Mouse (Mus musculus): ENCODE results near the gene Nelfcd. TPM values are rescaled to one million over a fixed set of nuclear protein-coding genes. Genes with fewer than 3 reads are reported as not detected.

Gene Nelfcd
- polyA plus RNA-seq, 1 experiment: 77.4 TPM

DNA sequence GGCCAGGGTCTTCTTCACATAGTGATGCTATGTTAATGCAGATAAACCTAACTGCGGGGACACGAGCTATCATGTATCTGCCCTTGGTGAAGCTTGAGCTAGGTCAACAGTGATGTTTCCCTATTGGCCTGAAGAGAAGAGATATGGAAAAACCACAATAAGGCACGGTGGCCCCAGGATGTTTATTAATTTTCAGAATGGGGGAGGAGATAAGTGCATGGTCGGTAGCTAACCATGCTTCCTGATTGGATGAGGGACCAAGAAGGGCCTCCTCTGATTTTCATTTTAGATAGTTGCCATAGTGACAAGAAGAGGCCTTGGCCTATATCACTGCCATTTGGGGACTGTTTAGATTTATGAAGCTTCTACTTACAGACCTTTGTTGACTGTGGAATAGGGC is 54.7 kb downstream of the Nelfcd start:
- no peak overlapping the region for H3K27ac ChIP-seq (ENCODE audit: insufficient read depth, low read length)
- H3K27me3 ChIP-seq (ENCODE audit: control insufficient read depth, insufficient read depth, low read length): no peaks in the 10 kb centered on the region
- peaks cover 2% of the 10 kb centered on the region; the same call in 1 of the 2 replicates for H3K4me1 ChIP-seq (ENCODE audit: control insufficient read depth, insufficient read depth, low read length)
- H3K4me3 ChIP-seq (replicated peaks; ENCODE audit: insufficient read depth, low read depth, low read length): no peak overlapping the region
- TF ChIP-seq POLR2A (IDR thresholded peaks at IDR 0.05; ENCODE audit: borderline replicate concordance, insufficient read depth, low read length) (no peak), CTCF (IDR thresholded peaks at IDR 0.05; ENCODE audit: borderline replicate concordance, insufficient read depth, low read depth, low read length) (no peak)
- WGBS: 91% methylated on average over 4 of the region's 4 CpGs
- DNase-seq: no peak

DNA sequence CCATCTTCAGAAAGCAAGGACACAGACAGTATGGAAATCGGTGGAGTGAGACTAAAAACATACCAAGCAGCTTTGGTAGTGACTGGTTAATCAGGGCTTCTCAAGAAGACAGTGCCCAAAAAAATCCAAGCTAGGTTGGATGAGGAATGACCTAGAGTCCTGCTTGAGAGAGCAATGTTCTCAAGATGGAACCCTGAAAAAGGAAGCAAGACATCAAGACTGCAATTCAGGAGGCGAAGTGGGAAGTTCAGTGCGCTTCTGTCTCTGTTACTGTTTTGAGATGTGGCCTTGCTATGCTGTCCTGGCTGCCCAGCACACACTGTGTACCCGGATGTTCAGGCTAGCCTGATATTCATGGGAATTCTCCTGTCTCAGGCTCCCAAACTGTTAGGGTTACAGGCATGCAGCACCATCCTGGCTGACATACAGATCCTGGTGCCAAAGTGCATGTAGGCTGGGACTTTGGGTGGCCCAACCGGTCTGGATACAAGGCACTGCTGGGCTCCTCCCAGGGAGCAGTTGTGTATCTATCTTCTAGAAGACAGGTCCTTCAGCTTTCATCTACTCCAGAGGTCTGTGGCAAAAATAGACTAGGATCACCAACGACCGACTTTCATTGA is 55.3 kb downstream of the Nelfcd start:
- 89% methylated on average over 7 of the region's 7 CpGs for WGBS
- Histone ChIP-seq H3K27me3 (ENCODE audit: control insufficient read depth, insufficient read depth, low read length) (no peaks in the 10 kb centered on the region), H3K27ac (ENCODE audit: insufficient read depth, low read length) (no peak overlapping the region), H3K4me1 (ENCODE audit: control insufficient read depth, insufficient read depth, low read length) (peaks cover 2% of the 10 kb centered on the region; the same call in 1 of the 2 replicates), H3K4me3 (replicated peaks; ENCODE audit: insufficient read depth, low read depth, low read length) (no peak overlapping the region)
- TF ChIP-seq POLR2A (IDR thresholded peaks at IDR 0.05; ENCODE audit: borderline replicate concordance, insufficient read depth, low read length) (no peak), CTCF (IDR thresholded peaks at IDR 0.05; ENCODE audit: borderline replicate concordance, insufficient read depth, low read depth, low read length) (no peak)
- no peak for DNase-seq

GRCm38 (mm10) chr2:174472407-174472806 is 56.8 kb downstream of the Nelfcd start:
- peak overlapping the region; percentile 80 for H3K4me3 ChIP-seq (replicated peaks; ENCODE audit: insufficient read depth, low read depth, low read length)
- WGBS: 6% methylated on average over 30 of the region's 30 CpGs
- DNase-seq: no peak
- H3K4me1 ChIP-seq (ENCODE audit: control insufficient read depth, insufficient read depth, low read length): peaks cover 2% of the 10 kb centered on the region; the same call in 1 of the 2 replicates
- TF ChIP-seq CTCF (IDR thresholded peaks at IDR 0.05; ENCODE audit: borderline replicate concordance, insufficient read depth, low read depth, low read length) (no peak), POLR2A (IDR thresholded peaks at IDR 0.05; ENCODE audit: borderline replicate concordance, insufficient read depth, low read length) (no peak)
- peak overlapping the region; percentile 28; the same call in 1 of the 2 replicates for H3K27ac ChIP-seq (ENCODE audit: insufficient read depth, low read length)
- H3K27me3 ChIP-seq (ENCODE audit: control insufficient read depth, insufficient read depth, low read length): no peaks in the 10 kb centered on the region

- TF ChIP-seq POLR2A (IDR thresholded peaks at IDR 0.05; ENCODE audit: borderline replicate concordance, insufficient read depth, low read length) (peak; percentile 57; the same call in 1 of the 2 replicates), CTCF (IDR thresholded peaks at IDR 0.05; ENCODE audit: borderline replicate concordance, insufficient read depth, low read depth, low read length) (no peak)
- no peaks in the 10 kb centered on the region for H3K27me3 ChIP-seq (ENCODE audit: control insufficient read depth, insufficient read depth, low read length)
- H3K27ac ChIP-seq (ENCODE audit: insufficient read depth, low read length): peak within 1 kb of the TSS; percentile 28; the same call in 1 of the 2 replicates
- H3K4me1 ChIP-seq (ENCODE audit: control insufficient read depth, insufficient read depth, low read length): peaks cover 2% of the 10 kb centered on the region; the same call in 1 of the 2 replicates
- DNase-seq: peak; percentile 98
- peak within 1 kb of the TSS; percentile 80 for H3K4me3 ChIP-seq (replicated peaks; ENCODE audit: insufficient read depth, low read depth, low read length)
- WGBS: 1% methylated on average over 53 of the region's 53 CpGs
These were observed 57.4 kb downstream of the Nelfcd start, which contains the start of gene Prelid3b for GRCm38 (mm10) chr2:174472818-174473549. TSS of gene Prelid3b (minus strand) at chr2:174473081.

GRCm38 (mm10) chr2:174473550-174473927 is 57.9 kb downstream of the Nelfcd start:
- H3K4me3 ChIP-seq (replicated peaks; ENCODE audit: insufficient read depth, low read depth, low read length): peak overlapping the region; percentile 80
- TF ChIP-seq CTCF (IDR thresholded peaks at IDR 0.05; ENCODE audit: borderline replicate concordance, insufficient read depth, low read depth, low read length): no peak
- TF ChIP-seq POLR2A (IDR thresholded peaks at IDR 0.05; ENCODE audit: borderline replicate concordance, insufficient read depth, low read length): no peak

More at GRCm38 (mm10) chr2:174473550-174473927, 57.9 kb downstream of the Nelfcd start:
- 82% methylated on average over 5 of the region's 5 CpGs for WGBS
- Histone ChIP-seq H3K27me3 (ENCODE audit: control insufficient read depth, insufficient read depth, low read length) (no peaks in the 10 kb centered on the region), H3K27ac (ENCODE audit: insufficient read depth, low read length) (no peak overlapping the region), H3K4me1 (ENCODE audit: control insufficient read depth, insufficient read depth, low read length) (peaks cover 2% of the 10 kb centered on the region; the same call in 1 of the 2 replicates)
- DNase-seq: no peak

Other genes starting within 250 kb of the Nelfcd start
- gene Gnas, start 131.5 kb upstream of the Nelfcd start, polyA plus RNA-seq (2012; rRNA removed): 2,758 and 2,923 TPM in 2 replicates
- 0.06 and 0.07 TPM in 2 replicates for gene Gm20721, start 69.1 kb upstream of the Nelfcd start, polyA plus RNA-seq (2012; rRNA removed)
- gene Ctsz, start 23.2 kb downstream of the Nelfcd start, polyA plus RNA-seq (2012; rRNA removed): 64.2 and 70.7 TPM in 2 replicates
- gene Tubb1, start 34.9 kb downstream of the Nelfcd start, polyA plus RNA-seq (2012; rRNA removed): 0.07 and 0.14 TPM in 2 replicates
- 679 and 697 TPM in 2 replicates for gene Atp5e, start 48.3 kb downstream of the Nelfcd start, polyA plus RNA-seq (2012; rRNA removed)
- 86.2 and 87.5 TPM in 2 replicates for gene Prelid3b, start 57.3 kb downstream of the Nelfcd start, polyA plus RNA-seq (2012; rRNA removed)
- 0.17 and 0.20 TPM in 2 replicates for gene Zfp831, start 227.7 kb downstream of the Nelfcd start, polyA plus RNA-seq (2012; rRNA removed)